Mouse (Mus musculus) heart, adult 2 months (tissue): Measurements from ENCODE around the gene Spa17. TPM values are rescaled to one million over a fixed set of nuclear protein-coding genes. Genes with fewer than 3 reads are reported as not detected.

Experiments
- DNase-seq, 2 experiments: peaks; one replicate each; pipeline ENCODE4 v3.0.0; 2021
- H3K27ac ChIP-seq: fragments of 200-600 bp; 2 replicates; pipeline ENCODE4 v1.8.1; 2022
- H3K27me3 ChIP-seq: fragments of 200-500 bp; 2 replicates; pipeline ENCODE4 v1.6.1; 2012; ENCODE audit warnings: mild to moderate bottlenecking, low read length, inconsistent platforms, mixed read lengths; ENCODE audit not compliant: control insufficient read depth, insufficient read depth
- H3K36me3 ChIP-seq: fragments of 200-500 bp; 2 replicates; pipeline ENCODE4 v1.6.1; 2012; ENCODE audit warnings: low read length, inconsistent platforms; ENCODE audit not compliant: control insufficient read depth, insufficient read depth
- H3K4me1 ChIP-seq: fragments of 200-500 bp; 2 replicates; pipeline ENCODE4 v1.6.1; 2011; ENCODE audit warnings: low read length; ENCODE audit not compliant: control insufficient read depth, insufficient read depth
- H3K4me3 ChIP-seq: fragments of 200-600 bp; 2 replicates; pipeline ENCODE4 v1.8.1; 2022
- H3K79me2 ChIP-seq: fragments of 200-500 bp; replicated peaks from 2 replicates; pipeline ENCODE4 v1.6.1; 2012; ENCODE audit warnings: mild to moderate bottlenecking, inconsistent platforms, low read length, moderate library complexity, mixed read lengths; ENCODE audit not compliant: control insufficient read depth, insufficient read depth
- H3K9ac ChIP-seq: fragments of 200-500 bp; 2 replicates; pipeline ENCODE4 v1.6.1; 2012; ENCODE audit warnings: low read depth, mild to moderate bottlenecking, control low read depth, inconsistent platforms, low read length, mixed read lengths
- CTCF ChIP-seq: fragments of 200-600 bp; IDR thresholded peaks from 2 replicates; pipeline ENCODE4 v1.8.1; 2022; ENCODE audit warnings: antibody characterized with exemption, mild to moderate bottlenecking, moderate library complexity
- EP300 ChIP-seq: fragments of 200-500 bp; IDR thresholded peaks from 2 replicates; pipeline ENCODE4 v1.6.1; 2011; ENCODE audit warnings: low read depth, low read length, control low read depth; ENCODE audit not compliant: insufficient read depth
- POLR2A ChIP-seq: fragments of 200-500 bp; IDR thresholded peaks from 2 replicates; pipeline ENCODE4 v1.6.1; 2011; ENCODE audit warnings: mild to moderate bottlenecking, low read depth, low read length, control low read depth; ENCODE audit not compliant: insufficient read depth
- WGBS: fragments of 180-500 bp; shearing (Covaris S2); methylation state at CpG from one replicate; pipeline ENCODE4 v1.1.7; 2018; 5-methylcytosine and 5-hydroxymethylcytosine counted together
- intact Hi-C: fragments of 180-260 bp; cut with DNase I; formaldehyde crosslinking; loops from one replicate; pipeline ENCODE4 v1.15.1; 2025
- polyA plus RNA-seq: library from polyadenylated mRNA; depleted of rRNA; stranded (reverse); fragments of >200 nt; gene quantifications from 2 replicates; pipeline ENCODE4 v1.2.3, GENCODE M21; 2012
- total RNA-seq, 2 experiments: library from RNA; stranded (reverse); gene quantifications; 2 replicates each; pipeline ENCODE4 v1.2.3; 2021

Spa17 gene
- total and polyA plus RNA-seq, 3 experiments, result 1.6 to 3.8 (median 1.9) TPM

GRCm38 (mm10) chr9:37598637-37599036 is 14.9 kb downstream of the Spa17 start:
- intact Hi-C loops, result no loop called here

GRCm38 (mm10) chr9:37595570-37595969 is 18.0 kb downstream of the Spa17 start:
- no peak for TF ChIP-seq EP300
- no peak for TF ChIP-seq POLR2A
- TF ChIP-seq CTCF, result no peak
- H3K9ac ChIP-seq, result no peak overlapping the region
- no peak overlapping the region for H3K27ac ChIP-seq
- H3K79me2 ChIP-seq, result no peaks in the 10 kb centered on the region
- no peak for DNase-seq
- no peak overlapping the region for H3K4me3 ChIP-seq
- intact Hi-C loops, result no loop called here
- H3K36me3 ChIP-seq, result no peaks in the 10 kb centered on the region
- peaks cover 3% of the 10 kb centered on the region for H3K4me1 ChIP-seq
- WGBS, result 81% methylated on average over 1 of the region's 1 CpGs
- H3K27me3 ChIP-seq, result no peaks in the 10 kb centered on the region

More at GRCm38 (mm10) chr9:37598637-37599036, 14.9 kb downstream of the Spa17 start:
- Histone ChIP-seq H3K36me3 (no peaks in the 10 kb centered on the region), H3K9ac (no peak overlapping the region), H3K27me3 (no peaks in the 10 kb centered on the region), H3K4me3 (no peak overlapping the region), H3K27ac (peak overlapping the region; percentile 18; the same call in 1 of the 2 replicates), H3K79me2 (no peaks in the 10 kb centered on the region), H3K4me1 (peaks cover 2% of the 10 kb centered on the region)
- WGBS, result 64% methylated on average over 2 of the region's 2 CpGs
- no peak for DNase-seq
- TF ChIP-seq POLR2A (no peak), EP300 (no peak), CTCF (no peak)

GRCm38 (mm10) chr9:37593690-37594089 is 19.8 kb downstream of the Spa17 start:
- peaks cover 1% of the 10 kb centered on the region for H3K4me1 ChIP-seq
- intact Hi-C loops, result no loop called here
- no peak overlapping the region for H3K27ac ChIP-seq
- H3K4me3 ChIP-seq, result no peak overlapping the region
- no peak overlapping the region for H3K9ac ChIP-seq
- H3K27me3 ChIP-seq, result no peaks in the 10 kb centered on the region
- no peaks in the 10 kb centered on the region for H3K36me3 ChIP-seq
- no peak for DNase-seq
- H3K79me2 ChIP-seq, result no peaks in the 10 kb centered on the region
- 90% methylated on average over 3 of the region's 3 CpGs for WGBS
- no peak for TF ChIP-seq POLR2A

GRCm38 (mm10) chr9:37592633-37593032 is 20.9 kb downstream of the Spa17 start:
- Histone ChIP-seq H3K27ac (no peak overlapping the region), H3K9ac (no peak overlapping the region), H3K27me3 (no peaks in the 10 kb centered on the region), H3K79me2 (no peaks in the 10 kb centered on the region), H3K4me1 (peaks cover 1% of the 10 kb centered on the region), H3K36me3 (no peaks in the 10 kb centered on the region), H3K4me3 (no peak overlapping the region)
- WGBS, result 26% methylated on average over 6 of the region's 6 CpGs
- intact Hi-C loops, result no loop called here
- no peak for TF ChIP-seq EP300
- TF ChIP-seq POLR2A, result no peak
- no peak for TF ChIP-seq CTCF
- DNase-seq, result no peak

GRCm38 (mm10) chr9:37592025-37592424 is 21.5 kb downstream of the Spa17 start:
- no peak for DNase-seq
- intact Hi-C loops, result no loop called here
- Histone ChIP-seq H3K9ac (no peak overlapping the region), H3K4me1 (peaks cover 1% of the 10 kb centered on the region), H3K27me3 (no peaks in the 10 kb centered on the region), H3K27ac (no peak overlapping the region), H3K4me3 (no peak overlapping the region), H3K79me2 (no peaks in the 10 kb centered on the region), H3K36me3 (no peaks in the 10 kb centered on the region)
- WGBS, result 73% methylated on average over 2 of the region's 2 CpGs
- no peak for TF ChIP-seq CTCF
- TF ChIP-seq EP300, result no peak
- TF ChIP-seq POLR2A, result no peak

DNA sequence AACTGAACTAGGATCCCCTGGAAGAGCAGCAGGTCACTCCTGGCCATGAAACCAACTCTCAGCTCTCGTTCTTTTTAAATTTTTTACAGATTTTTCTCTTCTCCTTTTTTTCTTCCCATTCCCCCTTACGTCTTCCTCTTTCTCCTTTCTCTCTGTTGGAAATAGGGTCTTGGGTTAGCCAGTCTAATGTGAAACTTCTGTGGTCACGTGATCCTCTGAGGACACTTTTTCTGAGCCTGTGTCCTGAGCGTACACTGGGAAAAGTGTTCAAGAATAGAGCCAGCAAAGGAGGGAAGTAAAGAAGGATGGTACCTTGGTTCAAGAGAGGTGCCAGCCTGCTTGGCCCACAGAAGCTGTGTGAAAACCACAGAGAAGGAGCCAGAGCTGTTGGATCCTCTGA is 23.1 kb downstream of the Spa17 start:
- TF ChIP-seq EP300 (no peak), POLR2A (no peak), CTCF (no peak)
- no peak for DNase-seq
- intact Hi-C loops, result no loop called here
- Histone ChIP-seq H3K4me1 (peaks cover 1% of the 10 kb centered on the region), H3K79me2 (no peaks in the 10 kb centered on the region), H3K9ac (no peak overlapping the region), H3K36me3 (no peaks in the 10 kb centered on the region), H3K27ac (no peak overlapping the region), H3K4me3 (no peak overlapping the region), H3K27me3 (no peaks in the 10 kb centered on the region)
- 81% methylated on average over 4 of the region's 4 CpGs for WGBS

- Histone ChIP-seq H3K9ac (no peak overlapping the region), H3K79me2 (no peaks in the 10 kb centered on the region), H3K4me1 (no peaks in the 10 kb centered on the region), H3K4me3 (no peak overlapping the region), H3K27ac (no peak overlapping the region), H3K36me3 (no peaks in the 10 kb centered on the region), H3K27me3 (no peaks in the 10 kb centered on the region)
- intact Hi-C loops, result no loop called here
- TF ChIP-seq EP300 (no peak), POLR2A (no peak), CTCF (no peak)
- WGBS, result 77% methylated on average over 4 of the region's 4 CpGs
- no peak for DNase-seq
These were observed 26.8 kb downstream of the Spa17 start for GRCm38 (mm10) chr9:37586718-37587117.
